Mouse (Mus musculus) urinary bladder, adult 18-20 months (tissue): Measurements from ENCODE around the gene 1700113H08Rik.

ENCODE experiments used
- DNase-seq, 2 experiments: peaks; one replicate each; pipeline ENCODE4 v3.0.0; 2022; ENCODE audit warnings: low spot score in 2 of 2, mixed read lengths in 2 of 2

The 1700113H08Rik gene

DNA sequence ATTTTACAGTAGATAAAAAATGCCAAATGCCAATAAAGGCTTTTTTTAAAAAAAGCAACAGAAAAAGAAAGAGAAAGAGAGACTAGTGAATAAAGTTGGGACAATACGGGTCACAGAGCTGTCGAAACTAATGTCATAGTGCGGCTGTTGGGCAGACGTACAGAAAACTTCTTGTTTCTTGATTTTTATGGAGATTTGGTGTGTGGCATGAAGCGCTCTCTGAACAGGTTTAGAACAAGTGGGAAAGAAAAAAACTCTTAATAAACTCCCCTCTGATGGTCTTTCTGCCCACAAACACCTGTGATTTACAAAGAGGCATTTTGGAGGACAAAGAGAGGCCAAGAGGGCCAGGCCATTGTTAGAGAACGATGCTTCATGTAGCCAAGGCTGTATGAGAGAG is 1.6 kb downstream of the 1700113H08Rik start:
- no peak for DNase-seq

DNA sequence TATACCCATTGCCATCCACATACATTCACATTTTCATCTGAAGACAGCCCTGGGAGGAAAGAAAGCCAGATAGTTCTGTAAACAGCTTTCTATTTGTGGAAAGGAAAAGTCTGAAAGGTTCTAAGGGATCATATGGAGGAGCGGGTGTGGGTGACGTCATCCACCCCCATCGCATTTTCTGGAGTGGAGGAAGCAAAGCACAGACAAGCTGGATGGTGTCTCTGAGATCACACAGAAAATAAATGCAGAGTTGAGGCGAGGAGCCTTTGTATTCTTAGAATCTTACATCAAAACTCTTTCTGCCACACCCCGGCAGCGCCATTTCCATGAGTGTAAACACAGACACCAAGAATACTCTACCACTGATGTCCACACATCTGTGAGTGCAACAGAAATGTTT is 26.4 kb downstream of the 1700113H08Rik start:
- DNase-seq = no peak

DNA sequence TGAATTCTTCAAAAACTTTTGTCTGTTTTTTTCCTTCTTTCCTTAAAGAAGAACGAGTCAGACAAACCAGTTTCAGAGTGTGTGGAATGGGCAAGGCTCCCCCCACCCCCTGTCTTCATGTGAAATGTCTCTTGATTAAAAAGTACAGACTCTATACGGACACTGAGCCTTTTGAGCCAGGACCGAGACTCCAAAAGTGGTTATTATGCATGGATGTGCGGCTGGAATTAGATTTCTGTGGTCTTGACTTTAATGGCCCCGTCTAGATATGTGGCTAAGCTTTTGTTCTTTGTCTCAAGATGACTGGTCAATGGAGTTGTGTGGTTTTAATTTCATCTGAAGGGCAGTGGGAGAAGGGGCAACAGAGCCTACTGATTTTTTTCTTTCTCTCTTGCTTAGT is 29.8 kb downstream of the 1700113H08Rik start:
- DNase-seq = no peak

DNA sequence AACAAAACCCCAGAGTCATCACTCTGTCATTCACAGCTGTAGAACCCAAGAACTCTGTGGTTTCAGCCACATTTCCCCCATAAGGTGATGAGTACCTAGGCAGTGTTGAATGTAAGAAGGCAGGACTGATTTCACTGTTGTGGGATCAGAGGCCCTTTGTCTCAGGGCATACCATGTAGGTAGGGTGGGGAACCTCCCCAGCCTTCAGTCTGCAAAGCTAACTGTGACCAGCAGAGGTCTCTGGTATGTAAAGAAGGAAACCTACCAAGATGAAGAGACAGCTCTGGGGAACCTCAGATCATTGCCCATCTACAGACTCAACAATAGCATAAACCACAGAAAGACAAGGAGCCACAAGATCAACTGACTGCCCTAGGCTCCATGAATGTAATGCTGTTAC is 36.4 kb downstream of the 1700113H08Rik start:
- peak in 1 of 2 experiments; percentile 1 for DNase-seq

DNA sequence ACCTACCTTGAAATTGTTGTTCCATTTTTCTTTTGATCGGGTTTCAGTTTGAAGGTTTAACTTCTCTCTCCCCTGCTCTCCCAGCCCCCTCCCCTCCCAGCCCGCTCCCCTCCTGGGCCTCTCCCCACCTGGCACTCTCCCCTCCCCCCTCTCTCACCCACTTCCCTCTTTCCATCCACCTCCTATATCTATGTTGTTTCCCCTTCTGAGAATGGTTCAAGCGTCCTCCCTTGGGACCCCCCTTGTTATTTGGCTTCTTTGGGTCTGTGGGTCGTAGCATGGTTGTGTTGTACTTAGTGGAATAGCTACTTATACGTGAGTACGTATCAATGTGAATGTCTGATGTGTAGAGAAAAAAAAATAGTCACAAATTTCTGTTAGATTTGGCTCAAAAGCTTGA is 40.9 kb downstream of the 1700113H08Rik start:
- no peak for DNase-seq

DNA sequence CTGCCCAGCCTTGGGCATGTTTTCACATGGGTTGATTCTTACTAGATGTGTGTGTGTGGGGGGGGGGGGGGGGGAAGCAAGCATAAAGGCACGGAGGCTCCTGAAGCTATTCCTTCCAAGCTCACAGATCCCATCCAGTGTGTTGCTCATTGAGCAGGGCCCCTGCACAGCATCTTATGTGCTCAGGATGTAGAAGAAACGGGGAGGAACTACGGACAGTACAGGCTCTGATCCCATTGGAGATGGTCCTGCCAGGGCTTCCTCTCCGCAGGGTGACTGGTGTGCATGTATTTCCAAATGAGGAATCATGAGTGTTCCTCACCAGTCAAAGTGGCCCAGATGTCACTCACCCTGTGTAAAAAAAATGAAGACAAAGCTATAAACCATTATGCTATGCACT is 42.8 kb downstream of the 1700113H08Rik start:
- no peak for DNase-seq

DNA sequence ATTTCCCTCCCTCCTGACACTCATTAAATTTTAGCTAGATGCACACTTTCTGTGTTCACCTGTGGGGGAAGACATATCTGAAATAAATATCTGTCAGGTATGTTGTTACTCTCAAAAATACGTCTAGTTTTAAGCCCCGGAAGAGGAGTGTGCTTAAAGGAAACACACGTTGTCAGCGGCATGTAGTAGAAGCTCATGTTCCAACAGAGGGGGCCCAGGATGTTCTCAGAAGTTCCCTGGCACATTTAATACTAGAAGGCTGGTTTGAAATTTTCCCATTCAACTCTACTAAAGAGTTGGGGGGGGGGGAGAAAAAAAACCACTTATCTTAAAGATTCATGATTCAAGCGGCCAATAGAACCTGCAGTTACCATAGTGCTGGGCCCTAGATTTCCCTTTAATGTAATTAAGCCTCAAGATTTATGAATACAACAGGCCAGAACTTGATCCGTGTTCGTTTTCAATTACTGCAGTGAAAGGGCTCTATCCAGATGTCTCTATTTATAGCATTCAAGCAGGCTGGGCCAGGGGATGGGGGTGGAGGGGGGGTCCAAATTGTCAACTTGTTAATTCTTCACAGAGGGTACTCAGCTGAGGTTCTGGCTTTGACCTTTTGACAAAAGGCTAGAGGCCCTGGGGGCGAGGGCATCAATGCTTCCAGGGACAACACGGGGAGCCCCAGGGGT is 43.6 kb downstream of the 1700113H08Rik start:
- no peak for DNase-seq

DNA sequence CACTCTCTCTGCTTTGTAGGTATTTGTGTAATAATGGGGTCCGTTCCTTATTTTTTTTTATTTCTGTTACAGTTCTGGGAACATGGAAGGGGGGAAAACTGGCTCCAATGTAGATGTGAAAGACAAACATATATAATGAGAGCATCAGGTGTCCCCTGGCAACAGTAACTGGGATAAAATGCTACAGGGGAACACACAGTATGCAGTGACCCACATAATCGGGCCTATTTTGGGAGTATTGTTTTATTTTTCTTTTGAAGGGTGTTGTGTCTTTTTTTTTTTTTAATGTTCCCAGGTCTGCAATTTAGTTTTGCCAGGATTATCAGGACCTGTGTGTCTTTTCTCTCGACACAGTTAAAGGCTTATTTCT is 44.1 kb downstream of the 1700113H08Rik start:
- DNase-seq = no peak

DNA sequence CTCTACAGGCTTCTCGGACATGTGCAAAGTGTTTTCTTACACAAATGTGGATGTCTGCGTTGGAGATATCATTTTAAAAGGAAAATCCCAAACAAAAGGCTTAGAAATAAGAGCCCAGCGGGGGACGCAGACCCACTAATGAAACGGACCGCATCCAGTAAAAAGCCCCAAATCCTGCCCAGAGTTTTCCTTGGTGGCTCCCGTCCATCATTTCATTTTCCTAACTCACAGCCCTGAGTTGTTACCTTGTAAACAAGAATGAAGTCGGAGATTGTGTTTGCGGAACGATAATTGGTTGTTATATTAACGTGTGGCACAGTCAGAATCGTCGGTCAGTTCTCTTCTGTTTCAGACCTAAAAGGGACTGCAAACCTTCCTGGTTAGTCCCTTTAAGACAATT is 44.6 kb downstream of the 1700113H08Rik start:
- DNase-seq = no peak

DNA sequence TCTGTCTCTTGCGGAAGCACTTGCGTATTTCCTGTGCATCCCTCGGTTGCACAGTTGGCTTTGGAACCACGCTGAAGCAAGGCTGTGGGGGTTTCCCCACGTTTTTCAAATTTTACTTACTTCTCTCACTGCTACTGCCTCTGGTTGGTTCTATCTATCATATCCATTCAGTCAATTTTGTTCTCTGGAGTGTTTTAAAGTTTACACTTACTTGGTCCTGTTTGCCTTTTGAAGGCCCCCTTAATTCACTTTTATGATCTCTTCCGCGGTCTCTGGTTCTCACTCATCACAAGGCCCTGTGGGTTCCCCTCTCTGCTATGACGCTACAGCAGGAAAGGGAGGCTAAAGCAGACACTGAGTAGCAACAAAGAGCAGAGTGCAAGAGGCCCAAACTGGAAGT is 45.4 kb downstream of the 1700113H08Rik start:
- no peak for DNase-seq

DNA sequence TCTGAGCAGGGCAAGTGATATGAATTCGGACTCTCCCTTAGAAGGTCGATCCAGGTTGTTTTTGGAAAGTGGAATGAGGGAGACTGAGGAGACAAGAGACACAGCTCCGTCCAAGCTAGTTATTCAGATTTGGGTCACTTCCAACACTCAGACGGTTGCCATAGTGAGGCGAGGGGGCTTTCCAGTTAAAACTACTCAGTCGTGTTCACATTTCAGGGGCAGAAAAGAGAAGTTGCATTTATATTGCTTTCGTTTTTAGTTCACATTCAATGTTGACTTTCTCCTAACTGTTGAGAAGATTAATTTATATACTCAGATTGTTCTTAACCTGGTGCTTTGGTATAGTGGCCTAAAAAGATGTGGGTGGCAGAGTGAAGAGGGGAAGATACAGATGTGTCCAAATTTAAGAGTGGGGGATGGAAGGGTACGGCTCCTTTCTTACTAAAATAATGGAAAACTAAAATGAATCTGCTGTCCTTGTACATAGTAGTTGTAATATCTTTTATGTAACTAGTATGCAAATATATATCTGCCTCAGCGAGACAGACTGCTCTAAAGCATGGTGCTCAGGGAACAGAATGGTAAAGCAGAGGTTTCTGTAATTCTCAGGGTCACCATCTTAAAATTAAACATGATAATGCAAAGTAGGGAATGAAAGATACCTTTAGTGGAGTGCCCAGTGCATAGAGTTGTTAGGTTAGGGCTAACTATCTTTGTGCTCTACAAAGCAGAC is 49.9 kb downstream of the 1700113H08Rik start:
- DNase-seq = no peak

DNA sequence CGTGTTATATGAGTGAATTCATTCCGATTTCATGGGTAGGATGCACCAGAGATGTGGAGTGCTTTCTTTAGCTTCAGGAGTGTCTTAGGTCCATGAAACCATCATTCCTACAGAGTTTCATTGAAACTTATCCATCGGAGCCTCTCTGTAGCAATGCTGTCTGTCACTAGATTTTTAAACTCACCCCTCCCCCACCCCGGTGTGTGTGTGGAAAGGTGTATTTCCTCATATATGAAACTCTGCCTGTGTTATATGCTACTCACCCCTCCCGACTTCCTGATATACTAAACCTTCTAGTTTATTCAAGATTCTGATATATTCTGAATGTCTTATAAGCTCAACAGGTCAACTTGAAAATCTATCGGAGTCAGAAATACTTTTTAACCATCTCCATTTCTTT is 50.5 kb downstream of the 1700113H08Rik start:
- DNase-seq = no peak

DNA sequence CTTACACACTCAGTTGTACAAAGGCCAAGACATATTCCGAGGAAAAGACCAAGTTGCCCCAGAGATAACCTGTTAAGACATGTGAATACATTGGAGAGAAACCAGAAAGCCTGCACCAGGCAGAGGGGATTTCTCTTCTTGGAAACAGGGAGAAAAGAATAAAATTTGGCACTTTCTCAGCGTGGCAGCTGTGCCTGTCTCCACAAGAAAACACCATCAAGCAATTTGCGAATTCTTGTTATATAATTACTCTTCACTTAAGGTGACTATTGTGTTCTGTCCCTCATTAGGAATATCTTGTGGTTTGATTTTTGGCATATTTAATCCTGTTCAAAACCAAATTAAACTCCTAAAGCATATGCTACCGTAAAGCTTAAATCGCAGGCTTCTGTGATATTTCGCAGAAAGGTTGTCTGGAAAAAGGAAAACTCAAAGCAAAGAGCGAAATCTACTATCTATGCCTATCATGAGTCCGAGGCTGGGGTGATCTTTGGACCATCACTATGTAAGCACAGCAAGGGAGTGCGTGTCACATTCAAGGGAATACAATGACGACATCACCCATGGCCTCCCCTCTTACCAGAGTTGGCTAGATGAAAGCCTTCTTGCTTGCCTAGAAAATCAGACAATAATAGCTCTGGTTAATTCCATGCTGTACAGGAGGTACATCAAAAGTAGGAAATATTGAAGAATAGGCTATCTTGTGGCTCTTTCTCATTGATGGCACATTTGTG is 51.4 kb downstream of the 1700113H08Rik start:
- DNase-seq = no peak

DNA sequence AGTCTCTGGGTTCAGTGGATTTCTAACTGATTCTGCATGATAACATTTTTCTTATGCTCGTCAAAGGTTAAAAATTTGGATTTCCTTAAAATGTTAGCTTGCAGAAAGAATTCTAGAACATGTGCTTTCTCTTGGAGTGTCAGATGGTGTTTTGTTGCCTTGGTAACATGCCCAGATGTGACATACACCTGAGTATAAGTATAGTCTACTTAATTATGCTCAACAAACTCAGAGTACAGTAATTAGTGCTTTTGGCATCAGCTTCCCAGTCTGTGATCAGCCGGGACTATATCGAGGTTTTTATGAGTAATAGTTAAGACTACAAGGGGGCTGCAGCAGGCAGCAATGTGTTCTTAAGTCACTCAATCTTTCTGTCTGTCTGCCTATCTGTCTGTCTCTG is 53.1 kb downstream of the 1700113H08Rik start:
- no peak for DNase-seq

DNA sequence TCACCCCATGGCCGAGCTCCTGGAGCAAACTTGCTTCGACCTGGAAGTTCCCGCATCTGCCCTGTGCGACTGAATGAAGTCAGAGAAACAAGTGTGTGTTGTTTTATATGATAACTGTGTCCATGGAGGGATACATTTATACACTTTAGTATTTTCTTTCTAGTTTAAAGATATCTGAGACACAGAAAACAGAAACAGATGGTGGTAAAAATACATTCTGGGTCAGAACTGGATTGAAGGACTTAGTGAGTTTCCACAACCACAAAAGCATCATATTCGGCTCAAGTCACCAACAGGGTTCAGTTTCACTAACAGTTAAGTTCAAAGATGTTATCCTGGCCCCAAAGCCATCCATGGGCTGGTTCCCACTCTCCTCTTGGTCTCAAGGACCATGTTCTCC is 67.2 kb downstream of the 1700113H08Rik start:
- no peak for DNase-seq

DNA sequence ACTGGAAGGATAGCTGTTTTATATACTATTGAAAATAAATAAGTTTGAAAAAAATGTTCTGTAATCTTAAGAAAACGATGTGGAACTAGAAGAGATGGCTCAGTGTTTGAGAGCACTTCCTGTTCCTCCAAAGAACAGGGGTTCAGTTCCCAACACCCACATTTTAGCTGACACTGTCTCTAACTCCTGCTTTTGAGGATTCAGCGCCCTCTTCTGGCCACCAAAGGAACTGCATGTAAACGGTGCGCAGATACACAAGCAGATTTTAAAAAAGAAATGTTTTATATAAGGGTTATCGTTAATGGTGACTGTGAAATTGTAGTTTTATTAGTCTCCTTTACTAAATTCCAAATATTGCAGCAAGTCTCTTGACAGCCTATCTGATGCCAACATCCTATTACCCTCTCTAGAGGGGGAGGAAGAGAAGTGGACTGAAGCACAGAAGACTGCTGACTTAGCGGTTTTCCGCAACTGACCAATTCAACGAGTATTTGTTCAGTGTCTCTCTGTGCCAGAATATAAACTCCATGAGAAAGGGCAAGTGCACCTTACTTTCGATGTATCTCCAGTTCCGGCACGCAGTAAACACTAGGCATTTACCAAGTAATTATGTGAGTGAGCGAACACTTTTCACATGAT is 68.5 kb downstream of the 1700113H08Rik start:
- no peak for DNase-seq

DNA sequence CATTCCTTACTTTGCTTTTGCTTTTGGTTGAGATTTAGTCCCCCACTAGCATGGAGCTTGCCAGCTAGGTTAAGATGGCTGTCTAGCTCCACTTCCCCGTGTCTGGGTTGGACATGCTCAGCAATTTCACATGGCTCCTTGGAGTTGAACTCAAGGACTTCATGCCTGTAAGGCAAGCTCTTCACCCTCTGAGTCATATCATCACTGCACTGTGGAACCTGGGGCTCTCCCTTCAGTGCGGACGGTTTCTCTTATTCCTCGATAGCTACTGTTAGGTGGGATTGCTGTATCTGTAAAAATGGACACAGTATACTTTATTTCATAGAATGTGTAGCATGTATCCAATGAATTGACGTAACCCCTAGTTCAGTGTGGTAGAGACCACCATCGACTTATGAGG is 93.2 kb downstream of the 1700113H08Rik start:
- no peak for DNase-seq

DNA sequence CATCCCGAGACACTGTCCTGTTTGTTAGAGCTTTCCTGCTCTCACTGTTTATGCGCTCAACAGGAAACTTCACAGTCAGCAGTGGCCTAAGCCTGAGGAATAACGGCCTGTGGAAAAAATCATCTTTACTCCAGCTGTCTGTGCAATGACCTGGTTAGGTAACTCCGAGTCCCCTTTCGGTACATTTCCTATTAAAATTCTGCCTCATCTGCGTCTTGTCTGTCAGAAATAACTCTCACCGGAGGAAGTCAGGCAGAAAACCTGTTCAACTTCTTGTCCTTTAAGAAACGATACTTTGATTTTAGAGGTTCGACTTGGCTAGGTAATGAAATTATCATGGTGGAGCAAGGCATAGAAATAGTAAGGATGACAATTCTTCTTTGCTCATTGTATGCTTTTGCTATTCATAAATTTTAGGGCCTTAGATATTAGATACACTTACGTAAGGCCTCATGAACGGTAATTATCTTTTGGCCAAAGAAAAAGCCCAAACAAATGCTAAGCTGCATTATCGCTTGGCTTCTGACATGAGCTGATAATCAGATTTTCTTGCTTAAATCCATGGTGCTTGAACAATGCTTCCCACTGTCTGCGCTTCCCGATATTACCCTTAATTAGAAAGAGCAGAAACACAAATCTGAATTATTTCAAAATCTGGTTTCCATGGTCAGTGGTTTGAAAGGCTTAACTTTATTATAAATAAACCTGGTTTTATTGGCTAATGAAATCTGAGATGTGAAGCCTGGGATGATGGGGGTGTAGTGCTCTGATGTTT is 96.1 kb downstream of the 1700113H08Rik start:
- no peak for DNase-seq

DNA sequence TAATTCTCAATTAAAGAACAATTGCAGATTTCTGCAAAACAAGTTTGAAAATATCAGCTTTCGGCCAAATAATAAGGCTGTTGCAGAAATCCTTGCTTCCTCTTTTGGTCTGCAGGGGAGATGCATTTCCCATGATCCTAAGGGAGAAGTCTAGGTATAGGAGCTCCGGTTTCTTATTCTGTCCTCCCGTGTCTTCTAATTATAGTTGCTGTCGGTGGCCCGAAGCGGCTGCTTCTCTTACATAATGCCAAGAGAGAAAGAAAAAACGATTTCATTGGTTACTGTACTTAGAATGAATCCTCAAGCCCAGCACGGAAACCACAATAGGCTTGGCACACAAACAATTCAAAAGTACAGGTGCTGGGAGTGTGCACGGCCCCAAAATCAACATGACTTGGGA is 101.9 kb downstream of the 1700113H08Rik start:
- no peak for DNase-seq

DNA sequence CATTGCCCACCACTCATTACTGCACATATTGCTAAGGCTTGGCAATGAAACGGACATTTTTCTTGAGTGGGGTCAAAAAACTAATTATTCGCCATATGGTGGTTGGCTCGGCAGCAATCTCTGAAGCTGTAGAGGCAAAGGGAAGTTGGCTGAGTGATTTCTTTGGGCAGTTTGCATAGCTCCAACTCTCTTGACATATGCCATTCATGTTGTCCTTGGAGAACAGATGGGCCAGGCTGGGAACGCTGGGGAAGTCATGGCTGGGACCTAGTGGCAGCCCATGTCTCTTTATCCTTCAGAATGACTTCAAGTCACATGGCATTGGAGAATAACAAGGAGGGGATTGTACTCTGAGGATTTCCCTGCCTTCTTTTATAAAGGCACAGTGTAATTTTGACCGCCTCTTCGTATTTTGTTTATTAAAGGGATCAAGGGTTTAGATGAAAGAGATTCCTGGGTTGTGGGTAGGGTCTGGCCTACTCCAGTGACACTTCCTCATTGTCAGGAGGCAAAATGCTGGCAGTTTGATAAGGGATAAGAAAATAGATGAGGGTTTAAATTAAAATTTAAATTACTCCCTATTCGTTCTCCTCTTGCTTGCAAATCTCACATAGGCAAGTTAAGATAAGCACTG is 138.4 kb downstream of the 1700113H08Rik start:
- DNase-seq = no peak

DNA sequence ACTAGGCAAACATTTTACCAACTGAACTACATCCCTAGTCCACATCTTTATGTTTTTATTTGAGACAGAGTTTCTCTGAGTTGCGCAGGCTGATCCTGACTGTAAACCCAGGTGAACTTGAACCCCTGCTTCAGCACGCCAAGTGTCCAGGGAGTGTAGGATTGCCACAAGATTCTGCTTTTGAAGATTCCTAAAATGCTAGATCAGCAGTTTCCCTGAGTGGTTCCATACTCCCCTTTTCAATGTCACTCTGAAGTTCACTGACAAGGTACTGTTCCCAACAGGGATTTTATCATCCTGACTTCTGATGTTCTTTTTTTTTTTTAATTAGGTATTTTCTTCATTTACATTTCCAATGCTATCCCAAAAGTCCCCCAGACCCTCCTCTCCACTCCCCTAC is 140.9 kb downstream of the 1700113H08Rik start:
- no peak for DNase-seq
